Mouse (Mus musculus): ENCODE measurements at regions not wholly inside any gene's neighbourhood (a gene's known extent, or its start where the extent isn't known, plus 50 kb on each side); places are given as distances from the start of the nearest gene placed in this dataset.

- DNase-seq (ENCODE audit: low spot score), result no peak
These were observed 661.0 kb upstream of the Sox9 start for GRCm38 (mm10) chr11:112121026-112121425.

- no peak for DNase-seq (ENCODE audit: low spot score)
These were observed 660.2 kb upstream of the Sox9 start for GRCm38 (mm10) chr11:112121831-112122230.

GRCm38 (mm10) chr11:112125249-112125933 is 656.6 kb upstream of the Sox9 start:
- no peak for DNase-seq (ENCODE audit: low spot score)

- DNase-seq (ENCODE audit: low spot score), result no peak
These were observed 651.9 kb upstream of the Sox9 start for GRCm38 (mm10) chr11:112130090-112130489.

- DNase-seq (ENCODE audit: low spot score), result no peak
These were observed 644.5 kb upstream of the Sox9 start for GRCm38 (mm10) chr11:112137401-112138020.

- no peak for DNase-seq (ENCODE audit: low spot score)
These were observed 642.0 kb upstream of the Sox9 start for GRCm38 (mm10) chr11:112140058-112140457.

- DNase-seq (ENCODE audit: low spot score), result no peak
These were observed 641.5 kb upstream of the Sox9 start for GRCm38 (mm10) chr11:112140495-112140894.

- no peak for DNase-seq (ENCODE audit: low spot score)
These were observed 641.1 kb upstream of the Sox9 start for GRCm38 (mm10) chr11:112140912-112141311.

- DNase-seq (ENCODE audit: low spot score), result no peak
These were observed 630.0 kb upstream of the Sox9 start for GRCm38 (mm10) chr11:112152051-112152450.

GRCm38 (mm10) chr11:112153198-112153597 is 628.8 kb upstream of the Sox9 start:
- DNase-seq (ENCODE audit: low spot score), result no peak

GRCm38 (mm10) chr11:112154712-112155319 is 627.2 kb upstream of the Sox9 start:
- no peak for DNase-seq (ENCODE audit: low spot score)

GRCm38 (mm10) chr11:112155339-112155955 is 626.6 kb upstream of the Sox9 start:
- DNase-seq (ENCODE audit: low spot score), result no peak

- no peak for DNase-seq (ENCODE audit: low spot score)
These were observed 618.3 kb upstream of the Sox9 start for GRCm38 (mm10) chr11:112163681-112164265.

GRCm38 (mm10) chr11:112173585-112173984 is 608.4 kb upstream of the Sox9 start:
- DNase-seq (ENCODE audit: low spot score), result no peak

- no peak for DNase-seq (ENCODE audit: low spot score)
These were observed 606.7 kb upstream of the Sox9 start for GRCm38 (mm10) chr11:112175302-112175701.

GRCm38 (mm10) chr11:112180666-112181065 is 601.4 kb upstream of the Sox9 start:
- no peak for DNase-seq (ENCODE audit: low spot score)

- no peak for DNase-seq (ENCODE audit: low spot score)
These were observed 584.3 kb upstream of the Sox9 start for GRCm38 (mm10) chr11:112197620-112198268.

GRCm38 (mm10) chr11:112204561-112204960 is 577.5 kb upstream of the Sox9 start:
- no peak for DNase-seq (ENCODE audit: low spot score)

GRCm38 (mm10) chr11:112209414-112209813 is 572.6 kb upstream of the Sox9 start:
- no peak for DNase-seq (ENCODE audit: low spot score)

GRCm38 (mm10) chr11:112219046-112219720 is 562.8 kb upstream of the Sox9 start:
- no peak for DNase-seq (ENCODE audit: low spot score)

- DNase-seq (ENCODE audit: low spot score), result no peak
These were observed 547.4 kb upstream of the Sox9 start for GRCm38 (mm10) chr11:112234492-112235116.

Data from testis, postnatal 14 days (tissue).